Mouse (Mus musculus) right cerebral cortex, postnatal 4 days (tissue): ENCODE measurements at regions not wholly inside any gene's neighbourhood (a gene's known extent, or its start where the extent isn't known, plus 50 kb on each side); places are given as distances from the start of the nearest gene placed in this dataset.
"Not testable (repeated sequence)": the region's sequence is repeated elsewhere in the genome, so short reads cannot be mapped to it uniquely, and the experiment has no call there.

Experiments used
- DNase-seq: peaks from one replicate; pipeline ENCODE4 v3.0.0-alpha.2; 2022

DNA sequence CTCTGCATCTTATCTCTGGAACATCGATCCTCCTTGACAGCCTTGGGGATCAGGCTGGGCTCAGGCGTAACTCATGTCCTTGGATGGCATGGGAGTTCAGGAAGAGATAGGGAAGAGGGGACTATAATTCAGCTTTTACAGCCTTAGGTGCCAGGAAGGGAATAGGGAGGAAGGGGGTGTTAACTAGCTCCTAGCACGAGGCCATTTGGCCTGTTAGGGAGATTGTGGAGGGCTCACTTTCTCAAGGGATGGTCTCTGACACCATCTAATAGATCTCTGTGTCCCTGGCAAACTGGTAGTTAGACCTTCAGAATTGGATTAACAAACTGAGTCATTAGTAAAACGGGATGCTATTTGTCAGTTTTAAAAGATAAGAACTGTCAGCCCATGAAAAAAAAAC, 292.1 kb upstream of the Pkdcc start:
- DNase-seq, result not testable (repeated sequence)

GRCm38 (mm10) chr17:82925751-82926150, 289.3 kb upstream of the Pkdcc start:
- DNase-seq, result no peak

- no peak for DNase-seq
Measured at GRCm38 (mm10) chr17:82927681-82928080, 287.4 kb upstream of the Pkdcc start.

DNA sequence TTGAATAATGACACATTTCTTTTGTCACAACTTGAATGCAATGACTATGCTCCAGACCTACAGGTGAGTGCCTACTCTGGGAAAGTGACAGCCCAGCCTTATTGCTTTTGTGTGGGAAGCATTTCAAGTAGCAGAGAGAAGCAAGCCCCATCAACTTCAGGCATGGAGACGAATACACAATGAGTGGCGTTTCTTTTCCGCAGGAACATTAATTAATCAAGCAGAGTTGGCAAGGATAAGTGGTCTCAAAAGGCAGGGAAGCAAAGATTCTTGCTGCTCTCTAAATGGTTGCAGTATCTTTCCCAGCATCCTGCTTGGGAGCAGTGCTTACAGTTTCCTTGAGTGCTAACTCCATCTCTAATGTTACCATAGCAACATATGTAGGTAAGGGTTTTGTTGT, 285.6 kb upstream of the Pkdcc start:
- no peak for DNase-seq

- DNase-seq, result no peak
Measured at GRCm38 (mm10) chr17:82930738-82931137, 284.4 kb upstream of the Pkdcc start.

GRCm38 (mm10) chr17:82931476-82931875, 283.6 kb upstream of the Pkdcc start:
- no peak for DNase-seq

DNA sequence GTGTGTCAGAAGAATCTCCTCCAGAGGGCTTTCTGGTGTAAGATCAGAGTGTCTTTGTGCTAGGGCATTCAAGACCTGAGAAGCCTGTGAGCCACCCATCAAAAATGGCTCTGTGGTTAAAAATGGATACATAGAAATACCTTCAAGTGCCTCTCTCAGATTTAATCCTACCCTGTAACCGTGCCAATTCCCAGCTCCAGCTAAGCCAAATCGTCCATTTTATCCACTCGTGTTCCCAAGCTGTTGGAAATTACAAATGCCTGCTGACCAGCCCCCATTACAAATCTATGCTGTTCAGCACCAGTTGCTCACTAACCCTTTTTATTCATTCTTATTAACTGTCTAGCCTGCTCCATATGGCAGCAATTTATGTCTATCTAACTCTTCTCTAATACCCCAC, 278.3 kb upstream of the Pkdcc start:
- no peak for DNase-seq

DNA sequence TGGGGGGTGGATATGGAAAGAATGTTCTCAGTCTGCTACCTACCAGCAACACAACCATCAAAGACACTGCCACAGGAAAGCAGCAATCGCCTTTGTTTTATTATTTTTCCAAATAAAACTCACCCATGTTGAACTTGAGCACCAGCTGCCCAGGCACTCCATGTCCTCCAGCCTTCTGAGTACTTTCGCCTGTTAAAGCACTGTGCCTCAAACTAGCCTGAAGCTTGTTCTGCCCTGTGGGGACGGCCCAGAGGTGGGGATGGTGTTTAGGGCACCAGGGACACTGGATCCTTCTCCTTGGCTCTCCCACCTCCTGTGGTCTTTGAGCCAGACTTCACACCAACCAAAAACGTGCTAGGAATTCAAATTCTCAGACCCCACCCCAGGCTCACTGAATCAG, 269.0 kb upstream of the Pkdcc start:
- DNase-seq, result no peak

DNA sequence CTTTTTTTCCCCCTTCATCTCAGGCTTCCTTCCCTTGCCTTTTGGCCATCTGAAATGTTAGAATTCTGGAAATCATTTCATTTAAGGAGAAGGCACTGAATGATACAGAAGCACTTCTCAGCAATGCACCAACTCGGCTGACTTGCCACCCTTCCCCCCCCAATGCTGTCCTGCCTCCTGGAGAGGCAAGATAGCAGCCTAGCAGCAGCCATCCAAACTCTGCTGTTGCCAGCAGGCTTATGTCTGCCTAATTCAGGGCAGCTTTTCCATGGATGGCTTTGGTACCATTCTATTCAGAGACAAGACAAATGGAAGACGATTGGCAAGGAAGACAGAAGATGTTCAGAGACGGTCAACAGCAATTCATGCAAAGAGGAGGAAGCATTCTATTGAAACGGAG, 265.3 kb upstream of the Pkdcc start:
- no peak for DNase-seq

DNA sequence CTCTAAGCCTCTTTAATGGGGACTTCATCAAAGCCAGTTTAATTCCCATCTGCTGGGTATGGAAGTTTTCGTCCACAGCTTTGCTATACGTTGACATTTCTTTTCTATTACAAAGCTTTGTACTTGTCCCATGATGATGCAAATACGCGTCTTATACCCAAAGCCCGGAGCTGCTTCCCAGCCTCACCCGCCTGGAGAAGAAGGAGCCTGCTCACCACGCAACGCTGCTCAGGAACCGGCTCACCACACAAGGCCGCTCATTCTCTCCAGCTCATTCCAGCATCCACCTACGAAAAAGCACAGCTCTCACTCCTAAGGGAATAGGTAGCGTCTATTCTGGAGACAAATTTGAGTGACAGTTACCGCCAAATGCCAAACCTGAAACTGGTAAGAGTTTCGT, 264.8 kb upstream of the Pkdcc start:
- no peak for DNase-seq

DNA sequence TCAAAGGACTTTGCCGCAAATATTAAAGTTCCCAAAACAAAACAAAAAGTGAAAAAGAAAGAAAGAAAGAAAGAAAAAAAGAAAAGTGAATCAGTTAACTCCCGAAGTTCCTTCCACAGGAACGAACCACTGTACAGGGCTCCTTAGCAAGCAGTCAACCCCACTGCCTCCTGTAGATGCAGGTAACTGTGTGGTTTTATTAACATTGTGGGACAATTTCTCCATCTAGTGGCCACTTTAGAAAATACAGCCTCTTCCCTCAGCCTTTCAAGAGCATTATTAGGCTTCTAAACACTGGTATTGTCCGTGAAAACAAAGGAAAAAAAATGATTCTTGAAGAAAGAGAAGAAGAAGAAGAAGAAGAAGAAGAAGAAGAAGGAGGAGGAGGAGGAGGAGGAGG, 257.7 kb upstream of the Pkdcc start:
- no peak for DNase-seq

DNA sequence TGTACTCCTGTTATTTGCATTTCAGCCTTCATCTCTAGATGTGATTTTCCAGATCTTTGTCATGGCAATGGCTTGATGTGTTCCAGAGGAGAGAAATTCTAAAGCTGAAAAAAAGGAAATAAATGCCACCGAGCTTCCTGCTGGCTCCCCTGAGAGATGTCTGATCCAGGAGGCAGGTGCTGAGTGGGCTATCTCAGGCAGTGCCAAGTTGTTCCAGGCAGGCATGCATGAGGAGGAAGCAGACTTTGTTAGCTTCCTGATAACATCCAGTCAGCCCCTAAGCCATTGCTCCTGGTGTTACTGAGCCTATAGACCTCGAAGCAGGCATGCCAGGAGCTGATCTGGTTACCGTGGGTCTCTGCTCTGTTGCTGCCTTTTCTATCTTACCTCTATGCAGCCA, 251.7 kb upstream of the Pkdcc start:
- no peak for DNase-seq

DNA sequence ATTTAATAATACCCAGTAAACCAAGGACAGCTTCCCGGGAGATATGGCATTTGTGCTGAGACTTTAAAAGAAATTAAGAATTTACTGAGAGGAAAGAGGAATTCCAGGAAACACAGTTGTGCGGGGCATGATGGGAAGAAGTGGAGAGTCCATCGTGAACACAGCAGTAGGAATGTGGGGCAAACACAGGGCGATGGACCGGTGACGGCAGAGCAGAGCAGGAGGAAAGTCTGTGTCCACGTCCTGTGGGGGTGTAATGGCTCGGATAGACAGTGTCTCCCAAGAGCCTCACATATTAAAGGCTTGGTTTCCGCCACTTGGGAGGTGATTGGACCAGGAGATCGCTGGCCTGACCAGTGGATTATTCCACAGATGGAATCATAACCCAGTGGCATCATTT, 215.4 kb upstream of the Pkdcc start:
- no peak for DNase-seq

GRCm38 (mm10) chr17:83000411-83000810, 214.7 kb upstream of the Pkdcc start:
- DNase-seq, result no peak

DNA sequence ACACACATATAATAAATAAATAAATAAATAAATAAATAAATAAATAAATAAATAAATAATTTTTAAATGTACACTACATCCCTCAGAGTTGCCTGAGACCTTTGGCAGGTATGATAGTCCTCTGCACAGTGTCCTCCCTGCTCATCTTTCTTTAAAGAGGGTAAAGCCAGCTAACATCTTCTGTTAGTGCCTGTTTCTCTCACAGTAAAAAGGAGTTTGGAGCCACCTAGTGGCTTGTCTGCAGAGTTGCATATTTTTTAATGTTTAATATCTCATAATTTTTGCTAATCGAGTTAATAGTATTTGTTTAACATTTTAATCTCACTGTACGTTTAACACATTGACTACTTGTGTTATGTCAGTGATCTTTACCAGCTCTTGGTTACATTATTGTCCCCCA, 213.5 kb upstream of the Pkdcc start:
- DNase-seq, result no peak

- DNase-seq, result no peak
Measured at GRCm38 (mm10) chr17:83010845-83011244, 204.2 kb upstream of the Pkdcc start.

GRCm38 (mm10) chr17:83015656-83016055, 199.4 kb upstream of the Pkdcc start:
- DNase-seq, result no peak

DNA sequence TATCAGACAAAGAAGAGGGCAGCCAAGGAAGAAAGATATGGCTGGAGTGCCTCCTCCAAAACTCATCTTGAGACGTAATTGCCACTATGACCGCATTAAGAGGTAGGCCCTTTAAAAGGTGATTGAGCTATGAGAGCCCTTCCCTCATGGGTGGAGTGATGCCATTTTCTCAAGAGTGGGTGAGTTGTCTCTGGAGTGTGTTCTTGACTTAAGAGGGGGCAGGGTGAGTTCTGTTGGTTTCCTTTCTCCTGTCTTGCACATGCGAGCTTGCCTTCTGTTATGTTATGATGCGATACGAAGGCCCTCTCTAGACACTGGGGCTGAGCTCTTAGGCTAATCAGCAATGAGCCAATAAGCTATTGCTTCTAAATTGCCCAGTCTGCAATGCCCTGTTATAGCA, 198.2 kb upstream of the Pkdcc start:
- DNase-seq, result no peak

GRCm38 (mm10) chr17:83019267-83019666, 195.8 kb upstream of the Pkdcc start:
- DNase-seq, result no peak

DNA sequence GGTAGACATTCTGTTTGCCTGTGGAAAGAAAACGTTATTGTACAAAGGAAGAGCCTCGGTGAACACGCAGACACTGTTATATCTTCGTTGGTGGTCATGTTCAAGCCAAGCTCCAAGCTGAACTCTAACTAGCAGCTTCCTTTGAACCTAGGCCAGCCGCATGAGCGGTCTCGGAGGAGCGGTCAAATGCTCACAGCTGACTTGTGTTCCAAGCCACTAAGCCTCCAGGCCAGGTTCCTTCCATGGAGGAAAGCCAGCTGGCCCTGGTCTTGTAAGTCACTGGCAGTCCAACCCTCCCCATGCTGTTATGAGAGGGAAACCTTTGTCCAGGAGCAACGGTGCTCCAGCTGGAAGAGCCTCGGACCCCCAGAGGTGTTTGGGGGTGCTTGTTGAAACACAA, 194.5 kb upstream of the Pkdcc start:
- DNase-seq, result peak; percentile 46

GRCm38 (mm10) chr17:83025340-83025816, 189.7 kb upstream of the Pkdcc start:
- peak; percentile 84 for DNase-seq

DNA sequence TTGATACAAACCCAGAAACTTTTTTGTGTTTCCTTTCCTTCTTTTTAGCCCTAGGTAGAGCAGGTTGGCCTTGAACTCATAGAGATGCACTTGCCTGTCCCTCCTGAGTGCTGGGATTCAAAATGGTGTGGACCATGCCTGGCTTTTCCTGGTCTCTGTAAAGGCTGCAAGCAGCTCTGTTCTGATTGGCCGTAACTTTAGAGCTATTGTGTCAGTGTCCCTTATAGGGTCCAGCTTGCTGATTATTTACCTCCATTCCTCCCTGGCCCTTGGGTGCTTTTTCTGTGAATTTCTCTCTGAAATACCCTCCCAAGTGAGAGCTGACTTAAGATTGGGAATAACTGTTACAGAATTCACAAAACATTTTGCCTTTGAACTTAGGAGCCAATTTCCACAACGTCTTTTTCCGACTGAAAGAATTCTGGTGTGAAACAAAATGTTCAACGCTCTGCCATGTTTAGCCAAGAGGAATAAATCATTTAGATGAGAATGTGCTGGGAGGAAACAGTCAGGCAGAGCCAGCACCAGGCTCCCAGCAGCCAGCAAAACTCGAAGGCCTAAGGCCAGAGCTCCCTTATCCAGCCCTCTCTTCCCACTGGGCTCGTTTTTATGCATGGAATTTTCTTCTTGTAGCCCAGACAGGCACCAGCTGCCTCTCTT, 180.0 kb upstream of the Pkdcc start:
- DNase-seq, result no peak

DNA sequence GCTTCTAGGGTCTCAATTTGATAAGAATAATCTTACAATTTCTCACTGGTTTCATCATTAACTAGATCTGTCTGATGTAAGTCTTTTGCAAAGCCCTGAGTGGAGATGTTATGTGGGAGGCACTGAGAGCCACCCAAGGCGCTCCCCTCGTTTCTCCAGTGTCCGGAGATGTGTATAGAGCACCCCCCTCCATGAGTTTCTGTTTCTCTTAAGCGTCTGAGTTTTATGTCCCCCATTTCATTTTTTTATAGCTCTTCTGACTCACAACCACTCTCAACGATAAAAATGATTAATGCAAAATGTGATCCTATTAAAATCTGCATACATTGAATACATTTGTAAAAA, 179.5 kb upstream of the Pkdcc start:
- no peak for DNase-seq

DNA sequence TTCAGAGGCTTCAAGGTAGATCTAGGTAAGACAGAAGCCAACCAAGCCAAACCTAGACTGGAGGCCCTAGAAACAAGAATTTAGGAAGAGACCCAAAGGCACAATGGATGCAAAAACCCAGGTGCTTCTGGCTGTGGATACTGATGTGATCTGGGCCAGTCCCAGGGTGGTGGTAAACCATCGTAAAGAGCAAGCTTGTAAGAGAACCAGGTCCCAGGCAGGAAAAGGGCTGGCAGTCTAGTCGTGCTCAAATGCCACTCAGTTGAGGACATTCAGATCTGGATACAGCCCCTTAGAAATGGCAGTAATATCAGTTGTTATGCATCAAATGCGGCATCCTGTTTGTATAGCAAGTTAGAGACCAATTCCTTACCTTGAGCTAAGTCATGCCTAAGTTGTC, 175.5 kb upstream of the Pkdcc start:
- DNase-seq, result no peak

GRCm38 (mm10) chr17:83044515-83044914, 170.6 kb upstream of the Pkdcc start:
- DNase-seq, result no peak
